Mouse (Mus musculus): Measurements from ENCODE around the gene Tulp2. TPM values are rescaled to one million over a fixed set of nuclear protein-coding genes. Genes with fewer than 3 reads are reported as not detected.
A peak's percentile ranks its signal among the peaks of the same experiment; 100 is the strongest.

Gene Tulp2
- polyA plus RNA-seq (2011; ENCODE audit: insufficient read length, low read depth, missing spikeins): not detected in 2 replicates

DNA sequence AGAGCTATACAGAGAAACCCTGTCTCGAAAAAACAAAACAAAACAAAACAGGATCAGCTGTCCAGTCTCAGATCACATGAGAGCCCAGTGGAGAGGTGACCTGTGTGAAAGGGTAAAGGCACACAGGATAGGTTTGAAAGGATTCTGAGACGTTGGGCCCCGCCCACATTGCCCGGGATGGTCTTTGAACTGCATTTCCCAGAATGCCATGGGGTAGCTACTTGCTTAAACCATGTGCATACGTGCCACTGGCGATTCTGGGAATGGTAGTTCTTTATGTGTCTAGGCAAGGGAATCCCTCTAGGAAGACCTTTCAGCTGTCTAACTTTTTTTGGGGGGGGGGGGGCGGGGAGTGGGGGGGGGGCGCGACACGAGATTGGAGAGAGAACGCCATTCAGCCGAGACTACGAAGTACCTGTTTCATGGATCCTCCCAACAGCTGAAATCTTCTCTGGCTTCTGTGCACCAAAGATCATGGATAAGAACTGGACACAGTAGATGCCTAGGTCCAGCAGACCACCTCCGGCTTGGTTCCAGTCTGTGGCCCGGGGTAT, at the start of gene Tulp2:
Gene Tulp2, plus strand, starts transcription at position 504 of the 554 bp plus-strand sequence.
- Histone ChIP-seq H3K27ac (ENCODE audit: insufficient read depth, low read length) (no peak within 1 kb of the TSS), H3K4me3 (ENCODE audit: insufficient read depth, low read length) (no peak within 1 kb of the TSS), H3K4me1 (ENCODE audit: control insufficient read depth, insufficient read depth, low read length) (no peaks in the 10 kb centered on the region)
- TF ChIP-seq POLR2A (IDR thresholded peaks at IDR 0.05; ENCODE audit: low read depth, low read length) (no peak), CTCF (IDR thresholded peaks at IDR 0.05; ENCODE audit: borderline replicate concordance, insufficient read depth, low read length) (no peak)

DNA sequence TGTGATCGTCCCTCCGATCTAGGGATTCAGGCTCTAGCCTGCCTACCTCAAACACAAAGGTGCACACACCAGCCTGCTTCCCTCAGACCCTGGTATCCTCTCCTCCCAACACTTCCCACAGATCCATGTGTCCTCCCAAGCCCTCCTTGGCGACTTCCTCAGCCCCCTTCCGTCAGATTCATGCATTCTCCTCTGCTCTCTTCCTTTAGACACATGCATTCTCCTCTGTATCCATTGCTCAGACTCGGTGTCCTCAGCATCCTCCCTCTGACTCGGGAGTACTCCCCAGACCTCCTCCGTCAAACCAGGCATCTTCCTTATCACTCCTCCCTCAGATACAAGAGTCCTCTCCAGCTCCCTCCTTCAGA, 47.9 kb upstream of the Tulp2 start:
- Histone ChIP-seq H3K4me1 (ENCODE audit: control insufficient read depth, insufficient read depth, low read length) (0 out of 2 replicates have a peak, but pooled peaks cover 5% of the 10 kb centered on the region), H3K27ac (ENCODE audit: insufficient read depth, low read length) (0 out of 2 replicates have a peak overlapping the region, but pooled peaks have one; percentile 11), H3K4me3 (ENCODE audit: insufficient read depth, low read length) (peak overlapping the region; percentile 98)
- TF ChIP-seq POLR2A (IDR thresholded peaks at IDR 0.05; ENCODE audit: low read depth, low read length) (no peak), CTCF (IDR thresholded peaks at IDR 0.05; ENCODE audit: borderline replicate concordance, insufficient read depth, low read length) (no peak)

DNA sequence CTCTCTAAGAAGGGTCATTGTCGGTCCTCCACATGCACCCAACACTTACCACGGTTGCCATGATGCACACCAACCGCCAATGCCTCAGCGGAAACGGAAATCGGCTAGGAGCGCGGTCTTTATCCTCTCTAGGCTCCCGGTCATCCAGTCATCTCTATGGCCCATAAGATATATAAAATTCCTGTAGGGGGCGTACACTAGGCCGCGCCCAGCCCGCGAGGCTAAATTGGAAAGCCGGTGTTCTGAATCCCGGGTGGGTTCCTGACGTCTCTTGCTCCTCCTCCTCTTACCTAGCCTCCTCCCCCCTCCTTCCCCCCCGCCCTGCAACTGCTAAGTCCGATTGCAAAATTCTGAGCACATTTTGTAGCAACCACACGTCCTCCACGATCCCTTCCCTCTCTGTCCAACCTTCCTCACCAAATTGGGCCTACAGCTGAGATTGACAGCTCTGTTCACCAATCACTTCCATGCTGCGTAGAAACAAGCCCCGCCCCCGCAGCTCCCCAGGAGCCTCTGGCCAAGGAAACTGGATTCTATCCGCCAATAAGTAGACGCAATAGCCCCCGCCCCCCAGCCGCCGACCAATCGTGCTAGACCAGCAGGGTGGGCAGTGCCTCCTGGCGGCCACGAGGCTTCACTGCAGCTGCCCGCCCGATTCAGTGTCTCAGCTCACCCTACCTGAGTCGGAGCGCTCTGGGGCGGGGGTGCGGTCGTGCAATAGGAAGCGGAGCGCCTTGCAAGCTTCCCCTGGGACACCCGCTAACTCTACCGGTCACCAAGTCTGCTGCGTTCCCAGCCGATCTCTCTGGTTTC, 47.3 kb upstream of the Tulp2 start, which contains the start of gene Gys1:
Gene Gys1, plus strand, starts transcription at position 642 of the 813 bp plus-strand sequence.
- Histone ChIP-seq H3K4me3 (ENCODE audit: insufficient read depth, low read length) (peak within 1 kb of the TSS; percentile 98), H3K27ac (ENCODE audit: insufficient read depth, low read length) (peak within 1 kb of the TSS; percentile 54), H3K4me1 (ENCODE audit: control insufficient read depth, insufficient read depth, low read length) (0 out of 2 replicates have a peak, but pooled peaks cover 5% of the 10 kb centered on the region)
- peak; percentile 88 for TF ChIP-seq POLR2A (IDR thresholded peaks at IDR 0.05; ENCODE audit: low read depth, low read length)
- peak; percentile 95 for TF ChIP-seq CTCF (IDR thresholded peaks at IDR 0.05; ENCODE audit: borderline replicate concordance, insufficient read depth, low read length)

DNA sequence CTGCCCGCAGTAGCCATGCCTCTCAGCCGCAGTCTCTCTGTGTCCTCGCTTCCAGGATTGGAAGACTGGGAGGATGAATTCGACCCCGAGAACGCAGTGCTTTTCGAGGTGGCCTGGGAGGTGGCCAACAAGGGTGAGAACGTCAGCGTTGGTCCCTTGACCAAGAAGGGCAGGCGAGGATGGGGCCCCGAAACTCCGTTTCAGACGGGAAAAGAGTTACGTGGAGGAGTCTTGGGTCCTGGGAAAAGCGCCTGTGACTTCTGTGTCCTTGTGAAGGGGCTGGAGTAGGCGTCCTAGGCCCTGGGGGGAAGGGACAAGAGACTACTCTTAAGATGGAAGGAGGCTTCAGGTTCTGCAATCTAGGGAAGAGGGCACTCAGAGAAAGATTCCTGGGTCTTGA, 46.6 kb upstream of the Tulp2 start:
- TF ChIP-seq POLR2A (IDR thresholded peaks at IDR 0.05; ENCODE audit: low read depth, low read length) (no peak), CTCF (IDR thresholded peaks at IDR 0.05; ENCODE audit: borderline replicate concordance, insufficient read depth, low read length) (no peak)
- Histone ChIP-seq H3K27ac (ENCODE audit: insufficient read depth, low read length) (peak overlapping the region; percentile 54), H3K4me3 (ENCODE audit: insufficient read depth, low read length) (peak overlapping the region; percentile 62), H3K4me1 (ENCODE audit: control insufficient read depth, insufficient read depth, low read length) (0 out of 2 replicates have a peak, but pooled peaks cover 5% of the 10 kb centered on the region)

DNA sequence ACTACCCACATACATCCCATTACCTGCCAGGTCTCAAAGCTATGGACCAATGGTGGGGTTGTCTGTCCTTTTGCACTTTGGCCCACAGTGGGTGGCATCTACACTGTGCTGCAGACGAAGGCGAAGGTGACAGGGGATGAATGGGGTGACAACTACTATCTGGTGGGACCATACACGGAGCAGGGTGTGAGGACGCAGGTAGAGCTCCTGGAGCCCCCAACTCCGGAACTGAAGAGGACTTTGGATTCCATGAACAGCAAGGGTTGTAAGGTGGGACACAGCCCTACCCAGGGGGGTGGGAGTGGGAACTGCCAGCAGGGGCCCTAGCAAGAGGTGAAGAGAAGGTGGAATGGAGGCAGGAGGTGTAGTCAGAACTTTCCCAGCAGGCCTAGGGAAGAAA, 45.2 kb upstream of the Tulp2 start:
- Histone ChIP-seq H3K4me3 (ENCODE audit: insufficient read depth, low read length) (no peak overlapping the region), H3K27ac (ENCODE audit: insufficient read depth, low read length) (no peak overlapping the region), H3K4me1 (ENCODE audit: control insufficient read depth, insufficient read depth, low read length) (0 out of 2 replicates have a peak, but pooled peaks cover 5% of the 10 kb centered on the region)

DNA sequence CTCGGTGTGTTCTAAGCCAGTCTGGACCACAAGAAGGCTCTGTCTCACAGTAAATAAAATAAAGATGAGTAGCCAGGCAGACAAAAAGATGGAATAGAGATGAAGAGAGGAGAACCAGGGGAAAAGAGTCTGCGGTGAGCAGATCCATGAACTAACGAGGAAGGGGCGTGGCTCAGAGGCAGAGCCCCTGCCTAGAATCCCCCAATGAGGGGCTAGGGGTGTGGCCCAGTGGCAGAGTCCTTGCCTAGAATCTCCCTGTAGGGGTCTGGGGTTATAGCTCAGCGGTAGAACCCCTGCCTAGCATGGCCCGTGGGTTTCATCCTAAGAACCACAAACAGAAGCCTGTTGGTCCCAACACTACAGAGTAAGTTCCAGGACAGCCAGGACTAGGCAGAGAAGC, 44.6 kb upstream of the Tulp2 start:
- Histone ChIP-seq H3K4me3 (ENCODE audit: insufficient read depth, low read length) (no peak overlapping the region), H3K4me1 (ENCODE audit: control insufficient read depth, insufficient read depth, low read length) (0 out of 2 replicates have a peak, but pooled peaks cover 5% of the 10 kb centered on the region), H3K27ac (ENCODE audit: insufficient read depth, low read length) (no peak overlapping the region)
- no peak for TF ChIP-seq CTCF (IDR thresholded peaks at IDR 0.05; ENCODE audit: borderline replicate concordance, insufficient read depth, low read length)
- no peak for TF ChIP-seq POLR2A (IDR thresholded peaks at IDR 0.05; ENCODE audit: low read depth, low read length)

More for the DNA sequence above, 45.2 kb upstream of the Tulp2 start:
- TF ChIP-seq CTCF (IDR thresholded peaks at IDR 0.05; ENCODE audit: borderline replicate concordance, insufficient read depth, low read length): no peak
- no peak; the same call in 1 of the 2 replicates for TF ChIP-seq POLR2A (IDR thresholded peaks at IDR 0.05; ENCODE audit: low read depth, low read length)

GRCm38 (mm10) chr7:45437521-45438276, 44.0 kb upstream of the Tulp2 start, which contains the start of gene Ruvbl2:
Ruvbl2 (minus strand) TSS chr7:45438096.
- Histone ChIP-seq H3K4me1 (ENCODE audit: control insufficient read depth, insufficient read depth, low read length) (0 out of 2 replicates have a peak, but pooled peaks cover 5% of the 10 kb centered on the region), H3K27ac (ENCODE audit: insufficient read depth, low read length) (no peak within 1 kb of the TSS), H3K4me3 (ENCODE audit: insufficient read depth, low read length) (no peak within 1 kb of the TSS)
- TF ChIP-seq POLR2A (IDR thresholded peaks at IDR 0.05; ENCODE audit: low read depth, low read length) (no peak), CTCF (IDR thresholded peaks at IDR 0.05; ENCODE audit: borderline replicate concordance, insufficient read depth, low read length) (no peak)

DNA sequence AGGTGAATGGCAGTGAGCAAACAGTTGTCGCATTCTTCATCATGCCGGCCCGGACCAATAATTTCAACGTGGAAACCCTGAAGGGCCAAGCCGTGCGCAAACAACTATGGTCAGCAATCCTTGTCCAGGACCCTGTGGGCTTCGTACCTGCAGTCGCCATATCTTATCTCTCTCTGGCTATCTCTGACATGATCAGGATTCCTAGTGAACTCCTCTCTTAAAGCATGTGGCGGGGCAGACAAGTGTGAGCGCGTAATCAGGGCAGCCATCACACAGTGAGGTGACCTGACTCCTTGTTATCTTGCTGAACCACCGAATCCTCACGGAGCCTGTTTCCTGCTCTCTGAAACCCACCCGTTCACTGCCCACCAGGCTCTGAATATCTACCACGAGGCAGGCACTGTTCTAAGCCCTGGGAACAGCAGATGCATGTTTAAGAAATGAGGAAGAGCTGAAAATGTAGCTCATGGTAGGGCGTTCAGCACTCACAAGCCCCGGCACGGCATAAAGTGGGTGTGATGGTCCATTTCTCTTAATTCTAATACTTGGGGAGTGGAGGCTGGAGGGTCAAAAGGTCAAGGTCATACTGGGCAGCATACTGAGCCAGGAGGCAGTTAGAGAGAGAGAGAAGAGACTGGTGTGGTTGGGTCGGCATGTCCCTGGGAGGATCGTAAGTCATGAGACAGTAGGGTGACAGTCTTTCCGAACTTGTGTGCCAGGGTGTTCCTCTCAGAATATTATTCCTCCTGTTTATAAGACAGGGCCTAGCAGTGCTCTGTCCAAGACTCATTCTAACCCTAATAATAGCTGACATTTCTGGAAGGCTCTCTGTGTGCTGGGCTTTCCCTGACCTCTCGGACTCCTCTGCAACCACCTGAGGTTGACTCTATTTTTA, 37.9 kb upstream of the Tulp2 start:
- TF ChIP-seq POLR2A (IDR thresholded peaks at IDR 0.05; ENCODE audit: low read depth, low read length) (no peak), CTCF (IDR thresholded peaks at IDR 0.05; ENCODE audit: borderline replicate concordance, insufficient read depth, low read length) (no peak)
- Histone ChIP-seq H3K4me3 (ENCODE audit: insufficient read depth, low read length) (no peak overlapping the region), H3K27ac (ENCODE audit: insufficient read depth, low read length) (no peak overlapping the region), H3K4me1 (ENCODE audit: control insufficient read depth, insufficient read depth, low read length) (no peaks in the 10 kb centered on the region)

Data from embryonic fibroblast, embryonic 13.5 days (primary cell).